Mouse (Mus musculus): ENCODE measurements around the gene Arrdc2. TPM values are rescaled to one million over a fixed set of nuclear protein-coding genes. Genes with fewer than 3 reads are reported as not detected.
A peak's percentile ranks its signal among the peaks of the same experiment; 100 is the strongest.

The Arrdc2 gene
- polyA plus RNA-seq, 1 experiment, result 49.9 TPM

DNA sequence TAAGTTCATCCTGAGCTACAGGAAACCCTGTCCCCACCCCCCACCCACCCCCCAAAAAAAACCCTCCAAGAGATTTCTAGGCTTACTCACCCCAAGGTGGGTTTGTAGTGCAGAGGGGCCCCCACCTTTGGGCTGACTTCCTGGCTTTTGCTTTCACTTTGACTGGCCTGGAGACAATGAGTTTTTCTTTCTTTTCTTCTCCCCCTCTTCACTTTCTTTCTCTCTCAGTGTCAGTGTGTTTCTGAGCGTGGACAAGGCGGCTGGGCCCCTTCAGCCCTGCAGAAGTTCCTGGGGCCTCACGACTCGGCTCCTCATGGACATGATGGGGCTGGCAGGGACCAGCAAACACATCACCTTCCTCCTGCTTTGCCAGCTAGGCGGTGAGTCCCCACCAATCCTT, 31.3 kb downstream of the Arrdc2 start, which contains the start of gene Il12rb1:
Il12rb1 (plus strand) TSS at position 211 of the 400 bp plus-strand sequence.
- H3K4me1 ChIP-seq (ENCODE audit: control insufficient read depth, insufficient read depth, insufficient read length, low read length), result peaks cover 14% of the 10 kb centered on the region
- 63% methylated on average over 5 of the region's 5 CpGs for WGBS
- H3K27ac ChIP-seq (ENCODE audit: insufficient read depth, low read depth, low read length), result no peak within 1 kb of the TSS

DNA sequence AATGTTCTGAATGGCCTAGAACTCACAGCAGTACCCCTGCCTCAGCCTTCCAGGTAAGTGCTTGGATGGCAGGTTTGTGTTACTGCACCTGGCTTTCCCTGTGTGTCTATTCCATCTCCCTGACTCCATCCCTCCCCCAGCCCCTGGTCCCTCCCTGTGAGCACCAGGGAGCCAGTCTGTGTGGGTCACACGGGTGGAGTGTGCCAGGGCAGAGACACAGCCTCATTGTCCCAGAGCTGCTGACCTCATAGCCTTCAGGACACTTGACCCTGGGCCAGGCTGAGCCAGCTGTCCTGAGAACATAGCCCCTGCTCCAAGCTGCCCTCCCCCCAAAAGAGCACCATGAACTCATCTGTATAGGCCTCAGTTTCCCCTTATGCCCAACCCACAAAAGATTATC, 32.2 kb downstream of the Arrdc2 start:
- TF ChIP-seq CTCF (IDR thresholded peaks at IDR 0.05; ENCODE audit: extremely low read depth, insufficient read length, insufficient replicate concordance, low read depth, low read length) (no peak), POLR2A (IDR thresholded peaks at IDR 0.05; ENCODE audit: low read depth, low read length) (no peak)
- Histone ChIP-seq H3K4me1 (ENCODE audit: control insufficient read depth, insufficient read depth, insufficient read length, low read length) (peaks cover 15% of the 10 kb centered on the region), H3K27me3 (ENCODE audit: control insufficient read depth, insufficient read depth, low read length) (peaks cover 12% of the 10 kb centered on the region; the same call in 1 of the 2 replicates), H3K27ac (ENCODE audit: insufficient read depth, low read depth, low read length) (no peak overlapping the region), H3K36me3 (ENCODE audit: control insufficient read depth, insufficient read depth, low read length) (no peaks in the 10 kb centered on the region), H3K4me3 (ENCODE audit: low read depth, low read length) (no peak overlapping the region)
- 65% methylated on average over 1 of the region's 1 CpGs for WGBS

More for the DNA sequence above, 31.3 kb downstream of the Arrdc2 start, which contains the start of gene Il12rb1:
- TF ChIP-seq CTCF (IDR thresholded peaks at IDR 0.05; ENCODE audit: extremely low read depth, insufficient read length, insufficient replicate concordance, low read depth, low read length) (no peak), POLR2A (IDR thresholded peaks at IDR 0.05; ENCODE audit: low read depth, low read length) (no peak)
- Histone ChIP-seq H3K36me3 (ENCODE audit: control insufficient read depth, insufficient read depth, low read length) (no peaks in the 10 kb centered on the region), H3K4me3 (ENCODE audit: low read depth, low read length) (peak within 1 kb of the TSS; percentile 53), H3K27me3 (ENCODE audit: control insufficient read depth, insufficient read depth, low read length) (peaks cover 12% of the 10 kb centered on the region; the same call in 1 of the 2 replicates)

DNA sequence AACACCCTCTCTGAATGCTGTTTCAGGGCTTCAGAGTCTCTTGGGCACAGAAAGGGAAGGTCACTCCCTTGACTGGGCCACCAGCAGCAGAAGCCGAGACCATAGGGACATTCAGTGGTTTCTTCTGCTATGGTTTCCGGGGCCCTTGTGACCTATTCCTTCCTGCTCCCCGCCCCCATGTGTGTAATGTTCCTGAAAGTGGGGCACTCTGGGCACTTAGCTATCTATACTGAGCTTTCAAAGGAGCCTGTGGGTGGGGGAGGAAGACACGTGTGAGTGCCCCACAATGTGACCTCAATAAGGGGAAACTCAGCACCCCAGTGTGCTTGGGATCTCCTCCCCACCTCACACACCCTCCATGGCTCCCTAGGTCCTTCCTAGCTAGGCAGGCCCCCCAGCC, 33.0 kb downstream of the Arrdc2 start:
- whole genome bisulfite sequencing, result 72% methylated on average over 4 of the region's 4 CpGs
- Histone ChIP-seq H3K27ac (ENCODE audit: insufficient read depth, low read depth, low read length) (peak overlapping the region; percentile 48; the same call in 1 of the 2 replicates), H3K4me3 (ENCODE audit: low read depth, low read length) (no peak overlapping the region), H3K36me3 (ENCODE audit: control insufficient read depth, insufficient read depth, low read length) (no peaks in the 10 kb centered on the region), H3K27me3 (ENCODE audit: control insufficient read depth, insufficient read depth, low read length) (peaks cover 12% of the 10 kb centered on the region; the same call in 1 of the 2 replicates), H3K4me1 (ENCODE audit: control insufficient read depth, insufficient read depth, insufficient read length, low read length) (peaks cover 17% of the 10 kb centered on the region)
- TF ChIP-seq CTCF (IDR thresholded peaks at IDR 0.05; ENCODE audit: extremely low read depth, insufficient read length, insufficient replicate concordance, low read depth, low read length), result no peak
- TF ChIP-seq POLR2A (IDR thresholded peaks at IDR 0.05; ENCODE audit: low read depth, low read length), result no peak

DNA sequence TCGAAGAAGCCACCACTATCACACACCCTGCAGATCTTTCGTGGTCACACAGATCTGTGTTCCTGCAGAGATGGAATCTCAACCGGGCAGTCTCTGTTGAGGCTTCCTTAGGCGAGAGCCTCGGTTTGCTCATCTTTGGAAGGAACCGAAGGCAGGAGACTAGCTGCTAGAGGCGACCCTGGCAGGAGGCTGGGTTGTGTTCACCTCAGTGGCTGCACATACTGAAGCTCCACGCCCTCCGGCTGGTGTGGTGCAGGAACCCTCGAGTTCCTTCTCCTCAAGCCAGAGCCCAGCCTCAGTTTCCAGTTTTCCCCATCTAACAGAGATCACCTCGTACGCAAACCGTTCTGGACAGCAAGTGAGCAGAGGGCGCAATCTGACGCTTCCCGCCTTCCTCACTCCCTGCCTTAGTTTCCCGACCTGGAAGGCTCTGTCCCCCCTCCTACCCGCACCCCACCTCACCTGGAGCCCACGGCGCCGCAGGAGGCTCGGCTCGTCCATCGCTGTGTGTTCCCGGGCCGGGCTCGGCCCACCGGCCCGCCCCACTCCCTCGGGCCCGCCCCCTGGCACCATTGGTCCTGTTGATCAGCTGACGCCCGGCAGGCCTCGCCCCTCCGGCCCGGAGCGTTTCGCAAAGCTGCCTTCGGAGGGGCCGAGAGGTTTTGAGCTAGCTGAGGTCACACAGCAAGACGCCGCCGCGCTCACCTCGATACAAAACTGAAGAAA, 34.9 kb downstream of the Arrdc2 start, which contains the start of gene Mast3:
Mast3 (minus strand) TSS at position 574 of the 726 bp plus-strand sequence.
- H3K4me3 ChIP-seq (ENCODE audit: low read depth, low read length), result peak within 1 kb of the TSS; percentile 93
- TF ChIP-seq POLR2A (IDR thresholded peaks at IDR 0.05; ENCODE audit: low read depth, low read length), result no peak; the same call in 1 of the 2 replicates
- no peak; the same call in 1 of the 2 replicates for TF ChIP-seq CTCF (IDR thresholded peaks at IDR 0.05; ENCODE audit: extremely low read depth, insufficient read length, insufficient replicate concordance, low read depth, low read length)
- 1% methylated on average over 45 of the region's 45 CpGs for WGBS
- peaks cover 17% of the 10 kb centered on the region for H3K4me1 ChIP-seq (ENCODE audit: control insufficient read depth, insufficient read depth, insufficient read length, low read length)
- H3K27me3 ChIP-seq (ENCODE audit: control insufficient read depth, insufficient read depth, low read length), result peaks cover 12% of the 10 kb centered on the region
- no peak within 1 kb of the TSS; the same call in 1 of the 2 replicates for H3K27ac ChIP-seq (ENCODE audit: insufficient read depth, low read depth, low read length)
- H3K36me3 ChIP-seq (ENCODE audit: control insufficient read depth, insufficient read depth, low read length), result no peaks in the 10 kb centered on the region

DNA sequence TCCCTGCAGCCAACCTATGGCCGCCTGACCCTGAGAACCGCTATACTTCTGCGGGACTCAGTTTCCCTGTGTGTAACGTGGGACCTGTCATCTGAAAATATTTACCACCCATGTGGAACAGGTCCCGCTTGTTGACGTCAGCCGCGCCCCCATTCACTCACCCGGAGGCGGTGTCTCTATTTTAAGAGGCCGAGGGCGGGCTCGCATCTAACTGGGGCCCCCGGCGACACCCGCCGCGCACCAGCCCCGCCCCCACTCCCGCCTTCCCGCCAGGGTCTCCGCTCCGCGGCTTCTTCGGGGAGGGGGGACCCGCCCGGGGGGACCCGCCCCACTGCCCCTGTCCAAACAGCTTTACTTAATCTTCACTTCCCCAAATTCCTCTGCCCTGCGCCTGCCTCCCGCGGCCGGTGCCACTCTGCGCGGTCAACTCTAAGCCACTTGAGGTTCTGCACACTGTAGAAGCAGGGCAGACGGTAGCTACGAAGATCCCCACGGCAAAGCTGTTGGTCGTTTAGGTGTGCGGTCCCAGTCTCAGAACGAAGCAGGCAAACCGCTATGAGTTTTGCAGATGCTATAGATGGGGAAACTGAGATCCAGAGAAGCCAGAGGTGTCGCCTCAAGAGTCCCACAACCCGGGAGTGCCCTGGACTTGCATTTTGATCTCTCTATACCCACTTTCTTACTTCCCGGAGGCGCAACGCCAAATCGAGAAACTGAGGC, 35.6 kb downstream of the Arrdc2 start:
- H3K36me3 ChIP-seq (ENCODE audit: control insufficient read depth, insufficient read depth, low read length), result no peaks in the 10 kb centered on the region
- peaks cover 12% of the 10 kb centered on the region for H3K27me3 ChIP-seq (ENCODE audit: control insufficient read depth, insufficient read depth, low read length)
- 2% methylated on average over 47 of the region's 47 CpGs for WGBS
- peaks cover 17% of the 10 kb centered on the region for H3K4me1 ChIP-seq (ENCODE audit: control insufficient read depth, insufficient read depth, insufficient read length, low read length)
- peak overlapping the region; percentile 93 for H3K4me3 ChIP-seq (ENCODE audit: low read depth, low read length)
- no peak for TF ChIP-seq POLR2A (IDR thresholded peaks at IDR 0.05; ENCODE audit: low read depth, low read length)
- TF ChIP-seq CTCF (IDR thresholded peaks at IDR 0.05; ENCODE audit: extremely low read depth, insufficient read length, insufficient replicate concordance, low read depth, low read length), result 0 out of 2 replicates have a peak, but pooled peaks have one; percentile 9
- no peak overlapping the region for H3K27ac ChIP-seq (ENCODE audit: insufficient read depth, low read depth, low read length)

DNA sequence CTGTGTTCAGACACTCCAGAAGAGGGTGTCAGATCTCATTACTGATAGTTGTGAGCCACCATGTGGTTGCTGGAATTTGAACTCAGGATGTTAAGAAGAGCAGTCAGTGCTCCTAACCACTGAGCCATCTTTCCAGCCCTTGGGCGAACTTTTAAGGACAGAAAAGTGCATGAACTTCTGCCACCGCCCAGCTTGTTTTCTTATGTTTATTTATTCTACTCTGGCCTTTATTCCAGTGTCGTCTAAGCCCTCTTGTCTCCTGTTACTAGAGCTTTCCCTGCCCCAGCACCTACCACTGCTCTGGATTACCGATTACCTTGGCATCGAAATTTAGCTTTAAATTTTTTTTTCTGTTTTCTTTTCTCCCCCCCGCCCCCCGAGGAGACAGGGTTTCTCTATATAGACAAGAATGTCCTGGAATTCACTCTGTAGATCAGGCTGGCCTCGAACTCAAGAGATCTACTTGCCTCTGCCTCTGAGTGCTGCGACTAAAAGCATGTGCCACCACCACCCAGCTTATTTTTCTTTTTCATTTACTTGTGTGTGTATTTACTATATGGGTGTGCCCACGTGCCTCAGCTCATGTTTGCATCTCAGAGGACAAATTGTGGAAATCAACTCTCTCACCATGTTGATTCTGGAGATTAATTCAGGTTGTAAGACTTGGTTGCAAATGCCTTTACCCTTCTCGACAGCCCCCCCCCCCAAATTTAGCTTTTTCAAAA, 36.6 kb downstream of the Arrdc2 start:
- Histone ChIP-seq H3K4me3 (ENCODE audit: low read depth, low read length) (no peak overlapping the region), H3K27ac (ENCODE audit: insufficient read depth, low read depth, low read length) (no peak overlapping the region), H3K4me1 (ENCODE audit: control insufficient read depth, insufficient read depth, insufficient read length, low read length) (peaks cover 18% of the 10 kb centered on the region), H3K36me3 (ENCODE audit: control insufficient read depth, insufficient read depth, low read length) (no peaks in the 10 kb centered on the region), H3K27me3 (ENCODE audit: control insufficient read depth, insufficient read depth, low read length) (peaks cover 12% of the 10 kb centered on the region)
- WGBS, result 62% methylated on average over 11 of the region's 11 CpGs
- no peak for TF ChIP-seq CTCF (IDR thresholded peaks at IDR 0.05; ENCODE audit: extremely low read depth, insufficient read length, insufficient replicate concordance, low read depth, low read length)
- no peak for TF ChIP-seq POLR2A (IDR thresholded peaks at IDR 0.05; ENCODE audit: low read depth, low read length)
